Mouse (Mus musculus) liver, embryonic 14.5 days (tissue): ENCODE data around the gene Accs.

Source experiments
- CTCF ChIP-seq: IDR thresholded peaks from 2 replicates; pipeline ENCODE4 v1.5.1; 2016; ENCODE audit warnings: antibody characterized with exemption, low read depth, control low read depth
- EP300 ChIP-seq: IDR thresholded peaks from 2 replicates; pipeline ENCODE4 v1.6.1; 2016; ENCODE audit warnings: antibody characterized with exemption, low read depth

- TF ChIP-seq CTCF (no peak), EP300 (no peak)
These were observed 24.4 kb upstream of the Accs start for GRCm38 (mm10) chr2:93874227-93874514.
